Mouse (Mus musculus): ENCODE measurements around the gene Camk2n2.

DNA sequence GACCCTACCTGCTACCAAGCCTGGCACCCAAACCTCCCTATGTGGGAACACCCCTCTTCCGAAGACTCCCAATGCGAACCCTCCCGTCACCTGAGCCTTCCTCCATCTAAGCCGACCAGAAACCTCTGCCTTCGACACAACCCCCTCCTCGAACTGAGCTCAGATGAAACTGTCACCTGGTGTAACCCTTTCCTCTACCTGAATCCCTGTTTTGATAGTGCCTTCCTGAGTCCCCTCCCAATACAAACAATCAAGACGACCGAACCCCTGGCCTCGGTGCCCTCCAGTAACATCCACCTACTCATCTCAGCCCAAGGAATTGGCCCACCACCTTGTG lies 720 bp downstream of the Camk2n2 start:
- TF ChIP-seq POLR2A (IDR thresholded peaks at IDR 0.05; ENCODE audit: insufficient read depth, low read depth, low read length) = no peak; the same call in 1 of the 2 replicates
- no peak for TF ChIP-seq CTCF (IDR thresholded peaks at IDR 0.05; ENCODE audit: insufficient read depth, low read depth, low read length)
